Mouse (Mus musculus): ENCODE measurements around the gene Emsy. TPM values are rescaled to one million over a fixed set of nuclear protein-coding genes. Genes with fewer than 3 reads are reported as not detected.

Emsy gene
- polyA plus RNA-seq, 1 experiment from 2014 or later: 19.6 TPM

- Histone ChIP-seq H3K9me3 (no peaks in the 10 kb centered on the region), H3K27me3 (replicated peaks) (no peaks in the 10 kb centered on the region), H3K27ac (no peak overlapping the region), H3K4me1 (replicated peaks) (peaks cover 5% of the 10 kb centered on the region), H3K4me3 (replicated peaks) (no peak overlapping the region), H3K36me3 (no peaks in the 10 kb centered on the region), H3K4me2 (replicated peaks) (no peak overlapping the region), H3K9ac (no peak overlapping the region)
- no peak for ATAC-seq
- WGBS: 84% methylated on average over 1 of the region's 1 CpGs
Measured at GRCm38 (mm10) chr7:98690126-98690525, 33.5 kb upstream of the Emsy start.

- H3K9me3 ChIP-seq: no peaks in the 10 kb centered on the region
Measured at GRCm38 (mm10) chr7:98685895-98686294, 29.3 kb upstream of the Emsy start.

DNA sequence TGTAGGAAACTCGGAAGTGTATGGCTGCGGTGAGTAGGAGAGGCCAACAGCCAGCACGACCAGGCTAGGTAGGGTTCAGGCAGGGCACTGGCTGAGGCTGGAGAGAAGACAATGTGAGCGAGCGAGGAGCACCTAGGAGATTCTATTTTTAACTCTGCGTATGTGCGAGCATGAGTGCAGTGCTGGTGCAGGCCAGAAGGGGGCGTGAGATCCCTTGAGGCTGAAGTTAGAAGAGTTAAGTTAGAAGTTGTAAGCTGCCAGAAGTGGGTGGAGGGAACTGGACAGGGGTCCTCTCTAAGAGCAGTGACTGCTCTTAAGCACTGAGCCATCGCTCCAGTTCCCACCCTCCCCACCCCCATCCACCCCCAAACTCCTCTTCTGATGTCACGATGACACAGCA, 26.2 kb upstream of the Emsy start:
- peaks cover 8% of the 10 kb centered on the region; the same call in 1 of the 2 replicates for H3K4me1 ChIP-seq (replicated peaks)
- H3K4me3 ChIP-seq (replicated peaks): no peak overlapping the region
- ATAC-seq: no peak
- 91% methylated on average over 10 of the region's 10 CpGs for WGBS
- no peak overlapping the region for H3K27ac ChIP-seq
- no peaks in the 10 kb centered on the region for H3K9me3 ChIP-seq
- no peak overlapping the region for H3K4me2 ChIP-seq (replicated peaks)
- H3K27me3 ChIP-seq (replicated peaks): no peaks in the 10 kb centered on the region
- H3K36me3 ChIP-seq: no peaks in the 10 kb centered on the region
- no peak overlapping the region for H3K9ac ChIP-seq

More at GRCm38 (mm10) chr7:98685895-98686294, 29.3 kb upstream of the Emsy start:
- Histone ChIP-seq H3K27me3 (replicated peaks) (no peaks in the 10 kb centered on the region), H3K4me3 (replicated peaks) (no peak overlapping the region), H3K4me2 (replicated peaks) (no peak overlapping the region; the same call in 1 of the 2 replicates), H3K4me1 (replicated peaks) (no peaks in the 10 kb centered on the region), H3K27ac (no peak overlapping the region), H3K9ac (no peak overlapping the region), H3K36me3 (no peaks in the 10 kb centered on the region)
- ATAC-seq: peak; percentile 58; the same call in 1 of the 2 replicates
- WGBS: 35% methylated on average over 13 of the region's 13 CpGs

DNA sequence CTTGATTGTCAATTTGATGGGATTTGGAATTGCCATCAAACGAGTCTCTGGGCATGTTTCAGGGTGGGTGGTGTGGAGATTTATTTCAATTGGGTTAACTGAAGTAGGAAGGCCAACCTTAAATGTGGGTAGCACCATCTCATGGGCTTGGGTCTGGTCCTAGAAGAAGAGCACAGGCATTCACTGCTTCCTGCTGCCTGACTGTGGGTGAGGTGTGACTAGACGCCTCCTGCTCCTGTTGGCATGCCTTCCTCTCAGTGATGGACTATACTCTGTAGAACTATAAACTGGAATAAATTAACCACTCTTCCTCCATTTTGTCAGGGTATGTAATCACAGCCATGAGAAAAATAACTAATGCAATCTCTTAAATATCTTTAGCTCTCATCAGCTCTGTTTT, 24.1 kb upstream of the Emsy start:
- H3K27ac ChIP-seq: no peak overlapping the region
- no peak overlapping the region for H3K4me2 ChIP-seq (replicated peaks)
- WGBS: 68% methylated on average over 2 of the region's 2 CpGs
- H3K4me3 ChIP-seq (replicated peaks): no peak overlapping the region
- H3K4me1 ChIP-seq (replicated peaks): peaks cover 8% of the 10 kb centered on the region; the same call in 1 of the 2 replicates
- H3K27me3 ChIP-seq (replicated peaks): no peaks in the 10 kb centered on the region
- no peak overlapping the region for H3K9ac ChIP-seq
- no peaks in the 10 kb centered on the region for H3K36me3 ChIP-seq
- no peaks in the 10 kb centered on the region for H3K9me3 ChIP-seq
- ATAC-seq: no peak

DNA sequence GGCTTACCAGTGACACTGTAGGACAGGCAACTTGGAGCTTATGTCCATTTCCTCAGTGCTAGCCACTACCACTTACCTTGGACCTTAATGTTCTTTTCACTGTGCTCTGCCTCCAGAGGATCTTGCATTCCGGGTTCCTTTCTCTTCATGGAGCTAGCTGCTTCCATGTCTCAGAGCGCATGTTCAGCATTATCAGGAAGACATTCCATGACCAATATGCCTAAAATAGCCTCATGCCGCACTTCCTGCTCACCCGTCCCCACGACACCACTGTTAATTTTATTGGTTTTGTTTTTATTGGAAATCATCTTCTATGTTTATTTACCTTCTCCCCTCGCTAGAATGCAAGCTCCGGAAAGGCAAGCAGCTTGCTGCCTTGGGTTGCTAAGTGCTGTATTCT, 21.9 kb upstream of the Emsy start:
- H3K4me2 ChIP-seq (replicated peaks): peak overlapping the region; percentile 31; the same call in 1 of the 2 replicates
- H3K27me3 ChIP-seq (replicated peaks): no peaks in the 10 kb centered on the region
- ATAC-seq: no peak
- H3K27ac ChIP-seq: no peak overlapping the region
- no peaks in the 10 kb centered on the region for H3K36me3 ChIP-seq
- WGBS: 42% methylated on average over 7 of the region's 7 CpGs
- no peak overlapping the region for H3K4me3 ChIP-seq (replicated peaks)
- H3K9me3 ChIP-seq: no peaks in the 10 kb centered on the region
- no peak overlapping the region for H3K9ac ChIP-seq
- peaks cover 8% of the 10 kb centered on the region; the same call in 1 of the 2 replicates for H3K4me1 ChIP-seq (replicated peaks)

- H3K27ac ChIP-seq: no peak overlapping the region
- H3K4me1 ChIP-seq (replicated peaks): peaks cover 8% of the 10 kb centered on the region; the same call in 1 of the 2 replicates
- H3K9ac ChIP-seq: no peak overlapping the region
- H3K27me3 ChIP-seq (replicated peaks): no peaks in the 10 kb centered on the region
- ATAC-seq: no peak
- no peaks in the 10 kb centered on the region for H3K36me3 ChIP-seq
- 72% methylated on average over 2 of the region's 2 CpGs for WGBS
- no peaks in the 10 kb centered on the region for H3K9me3 ChIP-seq
- H3K4me3 ChIP-seq (replicated peaks): no peak overlapping the region
- H3K4me2 ChIP-seq (replicated peaks): no peak overlapping the region
Measured at GRCm38 (mm10) chr7:98677511-98677910, 20.9 kb upstream of the Emsy start.

DNA sequence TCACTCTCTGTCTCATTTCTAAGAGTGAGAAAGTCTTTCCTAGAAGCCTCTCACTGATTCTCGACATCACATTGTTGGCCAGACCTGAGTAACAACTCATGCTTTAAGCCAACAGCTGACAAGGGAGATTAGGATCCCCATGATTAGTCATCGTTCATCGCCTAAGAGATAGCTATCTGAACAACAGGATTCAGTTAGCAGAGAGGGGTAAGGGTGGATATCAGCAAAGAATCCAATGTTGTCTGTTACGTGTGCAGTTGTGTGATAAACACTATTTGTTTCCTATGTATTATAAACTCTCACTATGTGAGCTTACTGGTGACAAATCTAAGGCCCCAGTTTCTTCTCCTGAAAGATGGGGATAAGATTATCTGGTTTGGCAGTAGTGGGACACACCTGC, 17.8 kb upstream of the Emsy start:
- H3K36me3 ChIP-seq: no peaks in the 10 kb centered on the region
- H3K4me2 ChIP-seq (replicated peaks): no peak overlapping the region
- H3K4me1 ChIP-seq (replicated peaks): peaks cover 17% of the 10 kb centered on the region
- no peaks in the 10 kb centered on the region for H3K9me3 ChIP-seq
- H3K9ac ChIP-seq: no peak overlapping the region
- H3K27me3 ChIP-seq (replicated peaks): no peaks in the 10 kb centered on the region
- no peak overlapping the region for H3K4me3 ChIP-seq (replicated peaks)
- ATAC-seq: no peak
- H3K27ac ChIP-seq: no peak overlapping the region
- 64% methylated on average over 4 of the region's 4 CpGs for WGBS

- Histone ChIP-seq H3K9ac (no peak overlapping the region), H3K4me2 (replicated peaks) (no peak overlapping the region), H3K9me3 (no peaks in the 10 kb centered on the region), H3K27me3 (replicated peaks) (no peaks in the 10 kb centered on the region), H3K4me3 (replicated peaks) (no peak overlapping the region), H3K4me1 (replicated peaks) (peaks cover 8% of the 10 kb centered on the region), H3K36me3 (no peaks in the 10 kb centered on the region), H3K27ac (no peak overlapping the region)
- WGBS: 51% methylated on average over 11 of the region's 11 CpGs
- 0 out of 2 replicates have a peak, but pooled peaks have one; percentile 36 for ATAC-seq
Measured at GRCm38 (mm10) chr7:98672241-98672955, 15.8 kb upstream of the Emsy start.

DNA sequence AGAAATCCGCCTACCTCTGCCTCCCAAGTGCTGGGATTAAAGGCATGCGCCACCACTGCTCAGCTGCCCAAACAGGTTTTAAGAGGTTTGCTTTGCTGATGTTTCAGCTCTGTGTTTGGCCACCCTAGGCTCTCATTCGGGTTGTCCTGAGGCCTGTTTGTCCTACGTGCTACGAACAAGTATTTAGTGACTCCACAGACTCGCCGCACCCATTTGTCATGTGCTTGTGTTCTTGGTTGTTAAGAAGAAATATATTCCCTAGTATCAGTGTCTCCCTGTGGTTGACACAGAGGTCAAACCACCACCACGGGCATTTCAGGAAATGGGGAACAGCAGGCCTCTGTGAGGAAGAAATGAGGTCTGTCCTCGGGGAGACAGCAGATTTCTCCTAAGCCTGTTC, 14.8 kb upstream of the Emsy start:
- no peaks in the 10 kb centered on the region for H3K36me3 ChIP-seq
- WGBS: 55% methylated on average over 9 of the region's 9 CpGs
- H3K9me3 ChIP-seq: no peaks in the 10 kb centered on the region
- H3K9ac ChIP-seq: no peak overlapping the region
- no peak overlapping the region for H3K4me2 ChIP-seq (replicated peaks)
- H3K27ac ChIP-seq: no peak overlapping the region
- no peak for ATAC-seq
- peaks cover 8% of the 10 kb centered on the region for H3K4me1 ChIP-seq (replicated peaks)
- no peak overlapping the region for H3K4me3 ChIP-seq (replicated peaks)
- no peaks in the 10 kb centered on the region for H3K27me3 ChIP-seq (replicated peaks)

DNA sequence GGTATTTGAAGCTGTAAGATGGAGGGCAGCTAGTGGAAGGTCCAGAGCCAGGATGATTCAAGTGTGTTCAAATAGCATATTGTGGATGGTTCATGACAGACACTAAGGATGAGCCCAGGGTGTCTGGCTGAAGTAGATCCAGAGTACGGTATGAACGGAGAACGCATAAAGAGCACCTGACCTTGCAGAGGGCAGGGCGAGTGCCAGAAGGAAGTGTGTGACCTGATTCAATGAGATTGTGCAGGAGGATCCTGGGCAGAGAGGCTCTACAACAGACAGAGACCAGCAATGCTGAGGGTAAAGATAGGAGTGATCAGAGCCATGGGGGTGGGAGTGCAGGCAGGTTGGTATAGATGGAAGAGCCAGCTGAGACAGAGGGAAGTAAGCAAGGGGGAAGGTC, 14.2 kb upstream of the Emsy start:
- Histone ChIP-seq H3K36me3 (no peaks in the 10 kb centered on the region), H3K4me3 (replicated peaks) (no peak overlapping the region), H3K4me2 (replicated peaks) (no peak overlapping the region), H3K9ac (no peak overlapping the region), H3K27me3 (replicated peaks) (no peaks in the 10 kb centered on the region), H3K4me1 (replicated peaks) (peaks cover 8% of the 10 kb centered on the region), H3K9me3 (no peaks in the 10 kb centered on the region), H3K27ac (no peak overlapping the region)
- WGBS: 76% methylated on average over 4 of the region's 4 CpGs
- no peak for ATAC-seq

GRCm38 (mm10) chr7:98667956-98668746, 11.6 kb upstream of the Emsy start:
- H3K9me3 ChIP-seq: no peaks in the 10 kb centered on the region
- H3K27me3 ChIP-seq (replicated peaks): no peaks in the 10 kb centered on the region
- no peak overlapping the region for H3K4me2 ChIP-seq (replicated peaks)
- no peak overlapping the region for H3K4me3 ChIP-seq (replicated peaks)
- H3K27ac ChIP-seq: no peak overlapping the region
- peaks cover 8% of the 10 kb centered on the region for H3K4me1 ChIP-seq (replicated peaks)
- H3K36me3 ChIP-seq: no peaks in the 10 kb centered on the region
- no peak overlapping the region for H3K9ac ChIP-seq
- WGBS: 56% methylated on average over 6 of the region's 6 CpGs
- no peak for ATAC-seq

GRCm38 (mm10) chr7:98665726-98666125, 9.1 kb upstream of the Emsy start:
- no peaks in the 10 kb centered on the region for H3K27me3 ChIP-seq (replicated peaks)
- no peak for ATAC-seq
- WGBS: 86% methylated on average over 6 of the region's 6 CpGs

More at GRCm38 (mm10) chr7:98665726-98666125, 9.1 kb upstream of the Emsy start:
- no peak overlapping the region for H3K4me3 ChIP-seq (replicated peaks)
- no peaks in the 10 kb centered on the region for H3K36me3 ChIP-seq
- H3K4me2 ChIP-seq (replicated peaks): no peak overlapping the region
- H3K27ac ChIP-seq: no peak overlapping the region
- no peak overlapping the region for H3K9ac ChIP-seq
- no peaks in the 10 kb centered on the region for H3K4me1 ChIP-seq (replicated peaks)
- H3K9me3 ChIP-seq: no peaks in the 10 kb centered on the region

Data from intestine, embryonic 15.5 days (tissue).